Mouse (Mus musculus): ENCODE measurements at regions not wholly inside any gene's neighbourhood (a gene's known extent, or its start where the extent isn't known, plus 50 kb on each side); places are given as distances from the start of the nearest gene placed in this dataset.

DNA sequence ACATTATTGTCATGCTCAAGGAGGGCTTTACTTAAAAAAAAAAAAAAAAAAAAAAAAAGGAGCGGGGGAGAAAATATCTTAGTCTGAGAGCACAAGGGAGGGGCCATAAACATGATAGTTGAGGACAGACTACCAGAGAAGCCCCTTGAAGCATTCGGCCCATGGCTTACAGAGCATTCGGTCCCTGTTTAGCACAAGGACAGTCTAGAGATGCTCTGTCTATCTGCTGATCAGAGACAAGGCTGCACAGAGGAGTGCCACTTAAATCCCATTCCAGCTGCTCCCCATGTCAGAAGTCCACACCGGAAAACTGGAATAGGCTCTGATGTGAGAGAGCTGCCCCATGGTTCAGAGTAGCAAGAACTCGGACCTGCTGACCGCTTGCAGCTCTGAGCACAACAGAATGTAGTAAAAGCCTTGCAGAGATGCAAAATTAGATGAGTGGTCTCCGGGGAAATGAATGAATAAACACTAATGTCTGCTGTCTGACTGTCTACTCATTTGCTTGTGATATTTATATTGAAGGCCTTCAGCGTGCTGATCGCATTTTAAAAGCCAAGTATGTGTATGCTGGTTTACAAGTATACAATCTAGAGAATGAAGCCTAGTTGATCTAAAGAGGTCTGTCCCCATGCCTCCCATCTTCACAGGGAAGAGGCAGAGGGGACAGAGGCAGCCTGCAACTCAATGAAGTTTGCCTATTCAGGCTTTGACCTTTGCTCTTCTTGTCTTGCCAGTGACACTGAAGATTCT, 158.4 kb upstream of the Zbtb20 start:
- TF ChIP-seq TCF3 (IDR thresholded peaks at IDR 0.05; ENCODE audit: insufficient read length, low read depth) (no peak), REST (IDR thresholded peaks at IDR 0.05; ENCODE audit: insufficient read depth, insufficient read length) (no peak), MYOG (IDR thresholded peaks at IDR 0.05; ENCODE audit: control insufficient read depth in 1 of 3, insufficient read depth in 1 of 3, insufficient read length in 2 of 3, low read depth in 2 of 3) (no peak), POLR2A (IDR thresholded peaks at IDR 0.05; ENCODE audit: insufficient read length, low read depth) (no peak)

Data from myocyte (in vitro differentiated cells).